ENCODE assay signal across 18 mouse cellular contexts in genomic region chr8:60806772-60807171, GRCm38 (mm10).
DNase-seq lines count a peak whose midpoint lies in the region; ATAC-seq and TF ChIP-seq lines count a peak whose summit lies in the region.
"Had no signal": no experiment of that assay in that cellular context is flagged by ENCODE, and none has a peak within 500 bp of the region (broad histone marks: within the 10 kb centered on the region; RNA-seq: fewer than 3 reads in every experiment).

No protein-coding gene starts in this region.

- WGBS in heart, embryonic 11.5 days (ENCODE audit: insufficient replicate concordance) = 83% methylated on average over 3 of the region's 3 CpGs
- WGBS in lung, embryonic 14.5 days = 83% methylated on average over 3 of the region's 3 CpGs

- no peaks in the 10 kb centered on the region for H3K36me3 ChIP-seq in heart, embryonic 11.5 days (ENCODE audit: control insufficient read depth, insufficient read depth, low read length)
- H3K36me3 ChIP-seq in lung, embryonic 14.5 days (ENCODE audit: insufficient read depth) = no peaks in the 10 kb centered on the region
- H3K36me3 ChIP-seq: hindbrain, embryonic 10.5 days; stomach, embryonic 15.5 days had no signal

- no peak for DNase-seq in heart, adult 11 months
- DNase-seq in lung, embryonic 14.5 days = no peak
- DNase-seq in lung, postnatal 4 days = no peak
- peak; percentile 6 for DNase-seq in urinary bladder, postnatal 14 days (ENCODE audit: low spot score)
- no peak for DNase-seq in urinary bladder, postnatal 25 days (ENCODE audit: low spot score)
- no peak for DNase-seq in frontal cortex, postnatal 10 days (ENCODE audit: low spot score in 2 of 2)
- no peak for DNase-seq in ovary, postnatal 10 days (ENCODE audit: low spot score)
- DNase-seq: cerebellum, adult 9-11 months; kidney, adult 8-10 months; kidney, postnatal 4 days; liver; spleen, adult 18-20 months; thymus, postnatal 14 days had no signal

- no peak overlapping the region for H3K4me3 ChIP-seq in heart, embryonic 11.5 days (ENCODE audit: low read depth, low read length)
- no peak overlapping the region for H3K4me3 ChIP-seq in lung, embryonic 14.5 days (ENCODE audit: low read depth, low read length)
- H3K4me3 ChIP-seq: hindbrain, embryonic 10.5 days; stomach, embryonic 15.5 days had no signal

- ATAC-seq in heart, embryonic 11.5 days (replicated peaks; ENCODE audit: insufficient number of reproducible peaks, low FRiP score, low TSS enrichment) = peak; percentile 42; the same call in 1 of the 2 replicates
- ATAC-seq in lung, embryonic 14.5 days (ENCODE audit: insufficient read depth) = peak; percentile 38; the same call in 1 of the 2 replicates
- ATAC-seq: forebrain, embryonic 14.5 days had no signal

- no peak overlapping the region for H3K27ac ChIP-seq in heart, embryonic 11.5 days (ENCODE audit: low read depth, low read length)
- H3K27ac ChIP-seq in lung, embryonic 14.5 days (ENCODE audit: low read depth) = no peak overlapping the region
- H3K27ac ChIP-seq: hindbrain, embryonic 10.5 days; stomach, embryonic 15.5 days had no signal

- no peaks in the 10 kb centered on the region for H3K27me3 ChIP-seq in heart, embryonic 11.5 days (ENCODE audit: control insufficient read depth, insufficient read depth, low read length)
- H3K27me3 ChIP-seq in lung, embryonic 14.5 days (ENCODE audit: insufficient read depth, low read length) = no peaks in the 10 kb centered on the region
- H3K27me3 ChIP-seq: CH12.LX; stomach, embryonic 15.5 days had no signal

- H3K4me1 ChIP-seq in heart, embryonic 11.5 days (ENCODE audit: control insufficient read depth, insufficient read depth, low read length) = no peaks in the 10 kb centered on the region
- H3K4me1 ChIP-seq in lung, embryonic 14.5 days (ENCODE audit: insufficient read depth) = no peaks in the 10 kb centered on the region
- H3K4me1 ChIP-seq: stomach, embryonic 15.5 days had no signal

- H3K9me3 ChIP-seq in heart, embryonic 11.5 days (replicated peaks; ENCODE audit: control insufficient read depth, low read length) = no peaks in the 10 kb centered on the region
- H3K9me3 ChIP-seq in lung, embryonic 14.5 days (ENCODE audit: low read depth, low read length) = no peaks in the 10 kb centered on the region
- H3K9me3 ChIP-seq: hindbrain, embryonic 10.5 days; stomach, embryonic 15.5 days had no signal

- H3K4me2 ChIP-seq in heart, embryonic 11.5 days = no peak overlapping the region
- H3K4me2 ChIP-seq in lung, embryonic 14.5 days = no peak overlapping the region
- H3K4me2 ChIP-seq: stomach, embryonic 15.5 days had no signal

- no peak overlapping the region for H3K9ac ChIP-seq in heart, embryonic 11.5 days (ENCODE audit: low read depth, low read length)
- H3K9ac ChIP-seq in lung, embryonic 14.5 days = no peak overlapping the region
- H3K9ac ChIP-seq: stomach, embryonic 15.5 days had no signal

- no peak for TF ChIP-seq CTCF in lung, embryonic 14.5 days (IDR thresholded peaks at IDR 0.05; ENCODE audit: low read depth)
